Mouse (Mus musculus): Measurements from ENCODE around the gene Dnajb12.
A peak's percentile ranks its signal among the peaks of the same experiment; 100 is the strongest.

GRCm38 (mm10) chr10:59875396-59875795, 4.0 kb upstream of the Dnajb12 start:
- no peak for TF ChIP-seq CTCF (IDR thresholded peaks at IDR 0.05; ENCODE audit: low read depth, low read length)
- no peak for TF ChIP-seq GATA1 (IDR thresholded peaks at IDR 0.05; ENCODE audit: borderline replicate concordance, low read length)
- peak; percentile 38 for TF ChIP-seq TAL1 (conservative IDR thresholded peaks at IDR 0.05; ENCODE audit: low read depth, low read length)
